ENCODE assay signal across 27 mouse cellular contexts in genomic region chr16:22768661-22769060, GRCm38 (mm10). TPM values are rescaled to one million over a fixed set of nuclear protein-coding genes. Genes with fewer than 3 reads are reported as not detected.
DNase-seq lines count a peak whose midpoint lies in the region; ATAC-seq and TF ChIP-seq lines count a peak whose summit lies in the region.
"Had no signal": no experiment of that assay in that cellular context is flagged by ENCODE, and none has a peak within 500 bp of the region (broad histone marks: within the 10 kb centered on the region; RNA-seq: fewer than 3 reads in every experiment).

No protein-coding gene starts in this region.

- no peak overlapping the region for H3K4me3 ChIP-seq in layer of hippocampus, adult 2 months
- no peak overlapping the region for H3K4me3 ChIP-seq in liver, embryonic 12.5 days
- H3K4me3 ChIP-seq: embryonic facial prominence, embryonic 12.5 days; heart, embryonic 10.5 days; heart, embryonic 15.5 days; hindbrain, embryonic 13.5 days had no signal

- DNase-seq in layer of hippocampus, adult 2 months (ENCODE audit: low spot score in 2 of 2), result peak in 1 of 2 experiments; percentile 49
- no peak for DNase-seq in layer of hippocampus, postnatal 10 days (ENCODE audit: low spot score in 2 of 2)
- peak; percentile 19 for DNase-seq in lung, postnatal 10 days
- no peak for DNase-seq in lung, postnatal 25 days (ENCODE audit: low spot score)
- peak; percentile 39 to 65 for DNase-seq in right cerebral cortex, postnatal 10 days (ENCODE audit: low spot score in 2 of 2)
- no peak for DNase-seq in right cerebral cortex, postnatal 4 days
- DNase-seq: adrenal gland, adult 8-10 months; adrenal gland, postnatal 36 days; cerebellum, adult 11 months; cerebellum, adult 8-10 months; cerebellum, postnatal 14 days; gastrocnemius, postnatal 36 days; heart, adult 18-20 months; heart, postnatal 14 days had no signal

- no peaks in the 10 kb centered on the region for H3K27me3 ChIP-seq in liver, embryonic 12.5 days (replicated peaks)
- H3K27me3 ChIP-seq: embryonic facial prominence, embryonic 12.5 days; hindbrain, embryonic 13.5 days had no signal

- H3K9me3 ChIP-seq in liver, embryonic 12.5 days (replicated peaks), result no peaks in the 10 kb centered on the region
- H3K9me3 ChIP-seq: embryonic facial prominence, embryonic 12.5 days; heart, embryonic 10.5 days; heart, embryonic 15.5 days; hindbrain, embryonic 13.5 days had no signal

- no peak for ATAC-seq in liver, embryonic 12.5 days
- ATAC-seq: forebrain, embryonic 16.5 days; hindbrain, postnatal 0 days had no signal

- no peak overlapping the region for H3K9ac ChIP-seq in liver, embryonic 12.5 days
- H3K9ac ChIP-seq: embryonic facial prominence, embryonic 12.5 days; heart, embryonic 15.5 days; hindbrain, embryonic 13.5 days had no signal

- H3K36me3 ChIP-seq in liver, embryonic 12.5 days, result no peaks in the 10 kb centered on the region
- H3K36me3 ChIP-seq: embryonic facial prominence, embryonic 12.5 days; heart, embryonic 10.5 days; heart, embryonic 15.5 days; hindbrain, embryonic 13.5 days had no signal

- TF ChIP-seq CTCF in layer of hippocampus, adult 2 months (conservative IDR thresholded peaks at IDR 0.05), result no peak

- H3K4me2 ChIP-seq in liver, embryonic 12.5 days, result no peak overlapping the region
- H3K4me2 ChIP-seq: embryonic facial prominence, embryonic 12.5 days; heart, embryonic 15.5 days; hindbrain, embryonic 13.5 days had no signal

- 76% methylated on average over 8 of the region's 8 CpGs for WGBS in liver, embryonic 12.5 days (ENCODE audit: insufficient replicate concordance)

- H3K27ac ChIP-seq in layer of hippocampus, adult 2 months, result peak overlapping the region; percentile 65
- H3K27ac ChIP-seq in liver, embryonic 12.5 days, result no peak overlapping the region
- H3K27ac ChIP-seq: embryonic facial prominence, embryonic 12.5 days; heart, embryonic 10.5 days; heart, embryonic 15.5 days; hindbrain, embryonic 13.5 days; hindbrain, postnatal 0 days had no signal

- no peaks in the 10 kb centered on the region for H3K4me1 ChIP-seq in liver, embryonic 12.5 days
- H3K4me1 ChIP-seq: embryonic facial prominence, embryonic 12.5 days; hindbrain, embryonic 13.5 days had no signal

RNA-seq across cellular contexts. Expression of gene Crygs, which starts 42.7 kb away (rescaled TPM):
- total RNA-seq in layer of hippocampus, adult 2 months (2021), result not detected
- total RNA-seq in layer of hippocampus, postnatal 10 days (2021), result under 1 TPM in 1 of 2 experiments, not detected in 1; 0.40 TPM
- polyA plus RNA-seq in liver, embryonic 12.5 days (2016; fragmentation: Nextera tagmentation; extraction: Ambion mirVana), result 0.19 and 0.25 TPM in 2 replicates
- total RNA-seq: adrenal gland, adult 8-10 months; adrenal gland, postnatal 36 days; common myeloid progenitor, adult 5-6 weeks; ES-E14; gastrocnemius, adult 8-10 months; gastrocnemius, postnatal 36 days; heart, adult 18-20 months; heart, postnatal 14 days; hematopoietic stem cell, adult 5-6 weeks; hindbrain, postnatal 0 days had no signal
- polyA plus RNA-seq: brain, embryonic 14.5 days; forebrain, embryonic 11.5 days; forebrain, embryonic 16.5 days; heart, embryonic 15.5 days; hindbrain, embryonic 13.5 days had no signal

Comparison
In these comparisons a context has a peak if more than half of its experiments do, and no peak if none do; other contexts are left out.
1. DNase-seq: peak in lung, postnatal 10 days (single experiment) and right cerebral cortex, postnatal 10 days (2 of 2); none in layer of hippocampus, postnatal 10 days (0 of 2), lung, postnatal 25 days (single experiment) and right cerebral cortex, postnatal 4 days (single experiment).